Mouse (Mus musculus) gastrocnemius, postnatal 4 days (tissue): ENCODE measurements around the gene Adamtsl5. TPM values are rescaled to one million over a fixed set of nuclear protein-coding genes. Genes with fewer than 3 reads are reported as not detected.

ENCODE experiments used
- DNase-seq, 2 experiments: peaks; one replicate each; pipeline ENCODE4 v3.0.0; 2021 to 2022; ENCODE audit warnings: low spot score in 2 of 2, mixed read lengths in 2 of 2
- total RNA-seq, 2 experiments: library from RNA; stranded (reverse); gene quantifications; 2 replicates each; pipeline ENCODE4 v1.2.3; 2021

Adamtsl5 gene
- total RNA-seq, 2 experiments from 2014 or later = 15.5 to 16.5 TPM

DNA sequence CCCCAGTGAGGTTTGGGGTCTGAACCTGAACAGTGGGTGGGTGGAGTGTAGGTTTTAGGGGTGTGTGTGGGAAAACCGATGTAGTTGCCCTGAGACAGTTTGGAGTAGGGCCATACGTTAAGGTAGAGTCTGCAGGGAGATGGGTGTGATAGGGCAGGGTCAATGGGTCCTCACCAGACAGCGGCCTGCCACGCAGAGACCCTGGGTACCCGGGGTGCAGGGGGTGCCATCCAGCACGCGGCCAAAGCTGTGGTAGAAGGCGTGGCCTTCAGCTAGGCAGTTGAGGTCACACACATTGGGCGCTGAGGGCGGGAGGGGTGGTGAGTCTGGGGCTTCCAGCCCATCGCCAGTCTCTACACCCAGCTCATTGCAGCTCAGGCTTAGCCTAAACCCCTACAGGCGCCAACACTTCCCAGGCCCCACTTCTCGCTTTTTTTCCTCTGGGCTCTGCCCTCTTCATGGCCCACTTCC is 4.8 kb downstream of the Adamtsl5 start:
- no peak for DNase-seq

DNA sequence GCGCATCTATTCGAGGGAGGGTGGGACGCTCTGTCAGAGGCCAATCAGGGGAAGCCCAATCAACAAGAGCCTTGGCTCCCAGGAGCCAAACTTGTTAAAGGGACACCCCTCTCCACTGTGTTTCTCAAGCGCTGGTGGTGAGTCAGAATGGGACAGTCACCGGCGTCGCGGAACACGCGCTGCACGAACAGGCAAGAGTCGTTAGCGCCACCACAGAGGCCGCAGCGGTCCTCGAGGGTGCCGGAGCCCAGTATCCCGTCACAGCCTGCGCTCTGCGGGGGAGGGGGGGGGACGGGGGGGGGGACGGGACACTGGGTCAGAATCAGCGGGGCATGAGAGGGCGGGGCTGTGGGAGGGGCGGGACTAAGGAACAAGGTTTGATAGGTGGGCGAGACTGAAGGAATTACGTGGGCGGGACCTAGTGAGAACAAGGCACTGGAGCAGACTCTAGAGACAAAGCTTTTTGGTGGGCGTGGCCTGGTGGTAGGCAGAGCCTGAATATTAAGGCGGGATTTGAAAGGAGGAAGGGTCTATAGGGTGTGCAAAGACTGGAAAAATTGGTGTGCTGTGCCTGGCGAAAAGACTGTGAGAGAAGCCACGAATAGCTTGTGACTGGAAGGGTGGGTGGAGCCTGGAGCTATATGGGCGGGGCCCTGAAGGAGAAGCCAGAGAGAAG is 5.3 kb downstream of the Adamtsl5 start:
- no peak for DNase-seq

DNA sequence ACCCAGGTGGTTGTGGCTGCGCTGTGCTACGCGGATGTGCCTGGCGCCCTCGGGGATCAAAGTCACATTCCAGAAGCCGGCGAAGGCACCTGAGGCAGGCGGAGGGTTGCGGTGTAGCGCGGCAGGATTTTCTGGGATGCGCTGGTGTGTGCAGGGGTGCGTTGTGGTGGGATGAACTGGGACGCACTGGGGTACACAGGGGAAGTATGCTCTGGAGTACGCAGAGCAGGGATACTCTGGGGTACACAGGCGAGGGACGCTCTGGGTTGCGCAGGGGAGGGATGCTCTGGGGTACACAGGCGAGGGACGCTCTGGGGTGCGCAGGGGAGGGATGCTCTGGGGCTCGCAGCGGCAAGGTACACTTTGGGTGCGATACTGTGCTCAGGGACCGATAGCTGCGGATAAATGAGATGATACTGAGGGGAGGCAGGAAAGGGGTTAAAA is 5.9 kb downstream of the Adamtsl5 start:
- no peak for DNase-seq

DNA sequence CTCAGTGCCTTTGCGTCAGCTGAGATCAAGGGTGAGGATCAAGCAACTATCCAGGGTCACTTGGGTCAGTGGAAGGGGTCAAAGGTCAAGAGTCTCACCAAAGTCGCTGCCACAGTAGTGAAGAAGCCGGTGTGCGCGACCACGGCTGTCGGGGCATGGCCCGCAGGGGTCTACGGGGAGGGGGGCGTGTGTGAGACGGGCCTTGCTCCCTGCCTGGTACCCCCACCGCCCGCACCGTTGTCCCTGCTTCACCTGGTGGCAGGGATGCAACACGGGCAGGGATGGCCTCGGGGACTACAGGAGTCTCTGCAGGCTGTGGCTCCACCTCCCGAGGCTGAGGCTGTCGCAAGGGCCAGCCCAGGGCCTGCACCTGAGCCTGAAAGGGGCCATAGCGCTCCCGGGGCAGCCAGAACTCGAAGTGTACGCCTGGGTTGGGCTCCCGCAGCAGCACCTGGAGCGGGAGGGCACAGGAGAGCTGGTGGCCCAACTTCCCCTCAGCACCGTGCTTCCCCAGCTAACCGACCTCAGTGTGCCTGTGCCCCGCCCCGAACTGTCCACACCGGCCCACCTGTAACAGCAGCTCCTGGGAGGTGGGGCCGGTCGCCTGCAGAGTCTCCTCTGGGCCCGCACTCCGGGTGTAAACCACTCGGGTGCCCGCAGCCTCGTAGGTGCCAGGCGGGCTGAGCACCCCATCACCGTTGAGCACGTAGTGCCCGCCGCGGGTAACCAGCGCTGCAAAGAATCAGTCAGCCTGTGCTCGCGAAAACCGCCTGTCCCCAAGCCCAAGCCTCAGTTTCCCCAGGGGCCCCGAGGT is 6.5 kb downstream of the Adamtsl5 start:
- DNase-seq = no peak

DNA sequence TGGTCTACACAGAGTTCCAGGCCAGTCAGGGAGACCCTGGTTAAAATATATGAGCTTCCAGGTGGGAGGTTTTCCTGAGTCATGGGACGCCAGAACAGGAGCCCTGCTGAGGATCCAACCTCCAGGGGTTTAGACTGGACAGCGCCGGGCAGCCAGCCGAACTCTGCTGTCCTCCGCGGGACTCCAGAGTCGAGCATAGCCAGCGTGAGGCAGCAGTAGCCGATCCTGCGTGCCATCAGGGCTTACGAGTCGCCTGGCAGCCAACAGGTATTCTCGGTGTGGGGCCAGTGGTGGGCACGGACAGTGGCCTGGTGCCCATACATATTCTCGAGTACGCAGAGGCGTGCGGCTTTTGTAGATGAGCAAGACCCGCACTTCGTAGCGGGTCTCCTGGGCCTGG is 7.2 kb downstream of the Adamtsl5 start:
- no peak for DNase-seq

DNA sequence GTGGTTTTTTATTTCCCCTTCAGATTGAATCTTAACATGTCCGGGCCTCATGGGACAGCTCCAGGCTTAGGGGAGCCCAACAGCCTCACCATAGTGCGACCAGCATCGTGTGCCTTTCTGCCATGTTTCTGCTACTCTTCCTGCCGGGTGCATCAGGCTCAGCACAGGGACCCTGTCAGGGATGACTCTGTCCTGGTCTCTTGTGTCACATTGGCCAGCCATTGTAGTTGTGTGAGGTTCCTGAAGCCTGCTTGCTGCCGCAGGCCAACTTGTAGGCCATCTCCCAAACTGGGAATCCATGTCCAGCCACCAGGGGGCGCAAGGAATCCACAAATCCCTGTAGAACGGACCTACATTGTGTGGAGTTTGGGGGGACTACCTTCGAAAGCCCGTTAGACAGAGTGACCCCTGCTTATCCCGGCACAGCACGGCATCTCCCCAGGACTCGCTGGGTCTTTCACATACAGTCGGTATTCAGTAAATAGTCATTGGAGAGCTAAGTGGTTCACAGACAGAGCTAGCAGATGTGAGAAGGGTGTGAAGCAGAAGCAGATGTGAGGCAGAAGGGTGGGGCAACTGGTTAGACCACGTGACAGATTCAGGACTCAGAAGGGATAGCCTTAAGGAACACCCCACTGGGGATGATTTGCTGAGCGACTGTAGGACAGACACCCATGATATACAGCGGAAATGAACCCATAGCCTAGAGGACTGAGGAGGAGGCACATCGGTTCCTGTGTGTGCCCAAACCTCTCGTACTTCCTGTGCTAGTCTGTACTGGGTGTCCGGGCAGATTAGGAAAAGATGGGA is 8.1 kb downstream of the Adamtsl5 start:
- DNase-seq = peak; percentile 71 to 82

DNA sequence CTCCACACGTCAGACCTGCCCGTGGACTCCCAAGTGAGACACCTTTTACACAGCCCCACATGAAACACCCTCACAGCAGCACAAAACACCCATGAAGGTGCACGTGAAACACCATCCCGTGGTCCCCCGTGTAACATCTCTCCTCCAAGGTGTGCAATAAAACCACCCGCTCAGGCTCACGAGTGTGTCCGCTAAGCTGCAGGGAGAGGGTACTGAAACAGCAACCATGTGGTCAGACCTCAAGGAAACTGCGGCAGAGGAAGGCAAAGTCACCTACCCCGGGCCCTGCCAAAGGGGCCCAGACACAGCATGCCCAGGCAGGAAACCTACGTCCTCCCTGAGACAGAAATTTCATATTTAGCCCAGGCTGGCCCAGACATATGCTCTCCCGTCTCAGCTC is 11.9 kb downstream of the Adamtsl5 start:
- no peak for DNase-seq

DNA sequence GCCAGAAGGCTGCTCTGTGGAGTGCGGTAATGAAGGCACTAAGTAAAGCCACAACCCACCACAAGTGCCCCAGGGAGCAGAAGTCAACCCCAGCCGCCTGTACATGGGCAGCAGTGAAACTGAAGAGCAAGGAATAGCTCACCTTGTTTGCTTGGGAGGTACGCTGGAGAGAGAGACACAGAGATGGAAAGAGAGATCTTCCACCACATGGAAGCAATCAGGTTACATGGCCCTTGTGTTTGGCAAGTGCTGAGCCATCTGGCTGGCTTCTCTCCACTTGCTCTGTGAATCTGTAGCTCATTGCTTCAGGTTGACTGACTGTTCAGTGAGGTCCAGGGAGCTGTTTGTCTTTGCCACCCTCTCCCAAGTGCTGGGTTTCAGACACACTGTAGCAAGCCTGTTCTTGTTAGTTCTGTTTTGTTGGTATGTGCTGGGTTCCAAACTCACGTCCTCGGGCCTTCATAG is 15.7 kb downstream of the Adamtsl5 start:
- no peak for DNase-seq

DNA sequence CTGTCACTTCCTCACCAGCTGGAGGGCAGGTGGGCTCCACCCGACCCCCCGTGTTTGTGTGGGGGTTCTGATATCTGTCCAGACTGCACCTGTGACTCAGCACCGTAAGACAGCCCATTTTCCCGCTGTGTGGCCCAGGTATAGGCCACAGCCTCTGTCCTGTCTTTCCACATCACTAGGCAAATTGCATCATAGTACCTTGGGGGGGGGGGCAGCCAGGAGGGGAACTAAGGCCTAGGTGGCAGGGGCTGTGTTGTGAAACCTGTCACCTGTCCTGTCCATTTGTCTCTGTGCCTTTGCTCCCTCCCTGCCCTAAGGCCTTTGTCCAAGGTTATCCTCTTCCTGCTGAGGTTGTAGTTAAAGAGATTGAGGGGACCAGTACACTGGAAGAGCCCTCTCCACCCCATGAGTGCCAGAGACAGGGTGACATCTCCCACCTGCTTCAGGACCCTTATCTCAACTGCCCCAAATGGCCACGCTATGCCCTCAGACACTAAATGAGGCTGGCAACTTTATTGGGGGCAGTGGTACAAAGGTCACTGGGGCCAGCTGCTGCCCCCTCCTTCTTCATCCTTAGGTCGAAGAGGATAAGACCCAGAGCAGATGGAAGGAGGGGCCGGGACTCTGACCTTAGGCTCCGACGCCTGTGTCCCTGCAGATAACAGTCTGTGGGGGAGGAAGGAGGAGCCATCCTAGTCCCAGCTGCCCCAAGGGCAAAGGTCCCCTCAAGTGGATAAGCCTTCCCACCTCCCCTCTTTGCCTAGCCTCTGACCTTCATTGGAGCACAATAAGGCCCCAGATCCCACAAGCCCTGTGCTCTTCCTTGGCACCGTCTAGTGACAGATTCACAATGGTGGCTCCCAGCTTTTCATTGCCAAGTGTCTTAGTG is 16.3 kb downstream of the Adamtsl5 start:
- DNase-seq = no peak

DNA sequence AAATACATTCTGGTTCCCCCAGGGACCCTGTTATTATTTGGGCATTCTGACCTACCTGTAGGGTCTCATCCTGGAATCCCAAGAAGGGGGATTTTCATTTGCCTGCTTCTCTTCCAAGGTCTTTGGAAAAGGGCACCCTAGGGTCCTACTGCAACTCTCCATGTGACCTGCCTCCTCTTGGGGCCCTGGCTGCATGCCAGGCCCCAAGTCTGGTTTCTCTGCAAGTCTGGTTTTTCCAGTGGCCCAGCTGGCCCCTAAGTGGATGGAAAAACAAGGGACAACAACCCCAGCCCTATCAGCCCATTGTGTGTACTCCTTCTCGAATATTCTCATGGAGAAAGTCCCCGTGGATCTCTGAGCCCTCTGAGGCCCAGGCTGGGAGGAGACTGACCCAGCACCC is 17.3 kb downstream of the Adamtsl5 start:
- DNase-seq = no peak

DNA sequence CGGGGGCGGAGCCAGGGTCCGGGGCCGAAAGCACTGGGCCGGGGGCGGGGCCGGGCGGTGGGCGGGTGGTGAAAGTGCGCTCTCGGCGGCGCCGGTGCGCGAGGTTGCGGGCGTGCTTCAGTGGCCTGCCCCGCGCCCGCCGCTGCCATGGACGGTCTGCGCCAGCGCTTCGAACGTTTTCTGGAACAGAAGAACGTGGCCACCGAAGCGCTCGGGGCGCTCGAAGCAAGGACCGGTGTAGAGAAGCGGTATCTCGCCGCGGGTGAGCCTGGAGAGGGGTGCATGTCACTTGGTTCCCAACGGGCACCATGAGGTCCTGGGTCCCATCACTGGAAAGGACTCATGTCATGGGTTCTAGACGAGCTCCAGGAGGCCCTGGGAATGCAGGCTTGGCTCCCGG is 18.1 kb downstream of the Adamtsl5 start:
- no peak for DNase-seq

DNA sequence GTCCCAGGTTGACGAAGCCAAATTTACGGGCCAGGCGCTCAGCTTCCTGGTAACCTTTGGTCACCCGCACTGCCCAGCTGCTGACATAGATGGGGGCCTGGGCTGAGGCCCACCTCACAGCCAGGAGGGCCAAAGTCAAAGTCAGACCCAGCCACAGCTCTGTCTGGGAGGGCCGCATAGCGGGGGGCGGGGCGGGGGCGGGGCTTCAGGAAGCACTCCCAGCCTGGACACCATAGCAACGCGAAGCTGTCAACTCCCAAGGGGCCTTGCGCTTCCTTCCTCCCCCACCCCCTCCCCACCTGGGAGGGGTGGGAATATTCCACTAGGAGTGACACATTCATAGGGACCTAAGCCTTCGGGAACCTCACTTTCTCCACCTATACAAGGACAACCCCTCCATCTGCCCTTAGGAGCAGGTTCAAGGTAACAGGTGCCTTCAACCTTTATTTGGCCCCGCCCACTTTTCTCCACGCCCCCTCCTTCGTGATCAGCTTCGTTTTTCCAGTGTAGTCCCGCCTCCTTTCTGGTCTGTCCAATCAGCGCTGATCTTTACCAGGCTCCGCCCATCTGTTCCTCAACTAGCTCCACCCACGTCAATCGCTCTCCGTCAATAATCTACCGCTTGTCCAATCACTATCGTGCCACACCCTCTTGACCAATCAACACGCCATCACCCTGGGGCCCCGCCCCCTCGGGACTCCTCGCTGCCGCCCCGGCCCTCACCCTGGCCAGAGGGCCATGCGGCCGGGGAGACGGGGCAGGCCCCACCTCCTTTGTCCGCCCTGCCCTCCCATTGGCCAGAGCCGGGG is 18.7 kb downstream of the Adamtsl5 start, which contains the start of the genes Pcsk4 and Reep6:
Gene Pcsk4, minus strand, starts transcription at position 226 of the 809 bp plus-strand sequence.
Gene Reep6, plus strand, starts transcription at position 681 of the 809 bp plus-strand sequence.
- peak; percentile 94 to 95 for DNase-seq

DNA sequence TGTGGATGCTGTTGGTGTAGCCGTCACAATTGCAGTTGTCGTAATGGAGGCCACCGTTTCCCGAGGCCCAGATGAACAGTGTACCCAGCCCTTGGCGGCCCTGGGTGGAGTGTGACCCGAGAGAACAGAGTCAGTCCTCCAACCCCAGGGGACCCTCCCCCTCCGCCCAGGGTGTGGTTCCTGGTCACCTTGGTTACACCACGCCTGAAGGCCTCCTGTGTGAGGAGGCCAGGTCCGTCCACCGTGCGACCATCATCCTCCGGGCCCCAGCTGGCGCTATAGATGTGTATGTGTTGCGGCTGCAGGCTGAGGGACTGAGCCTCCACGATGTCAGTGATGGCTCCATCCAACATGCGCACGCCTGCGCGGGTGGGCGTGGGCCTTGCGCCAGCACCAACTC is 23.2 kb downstream of the Adamtsl5 start:
- no peak for DNase-seq

DNA sequence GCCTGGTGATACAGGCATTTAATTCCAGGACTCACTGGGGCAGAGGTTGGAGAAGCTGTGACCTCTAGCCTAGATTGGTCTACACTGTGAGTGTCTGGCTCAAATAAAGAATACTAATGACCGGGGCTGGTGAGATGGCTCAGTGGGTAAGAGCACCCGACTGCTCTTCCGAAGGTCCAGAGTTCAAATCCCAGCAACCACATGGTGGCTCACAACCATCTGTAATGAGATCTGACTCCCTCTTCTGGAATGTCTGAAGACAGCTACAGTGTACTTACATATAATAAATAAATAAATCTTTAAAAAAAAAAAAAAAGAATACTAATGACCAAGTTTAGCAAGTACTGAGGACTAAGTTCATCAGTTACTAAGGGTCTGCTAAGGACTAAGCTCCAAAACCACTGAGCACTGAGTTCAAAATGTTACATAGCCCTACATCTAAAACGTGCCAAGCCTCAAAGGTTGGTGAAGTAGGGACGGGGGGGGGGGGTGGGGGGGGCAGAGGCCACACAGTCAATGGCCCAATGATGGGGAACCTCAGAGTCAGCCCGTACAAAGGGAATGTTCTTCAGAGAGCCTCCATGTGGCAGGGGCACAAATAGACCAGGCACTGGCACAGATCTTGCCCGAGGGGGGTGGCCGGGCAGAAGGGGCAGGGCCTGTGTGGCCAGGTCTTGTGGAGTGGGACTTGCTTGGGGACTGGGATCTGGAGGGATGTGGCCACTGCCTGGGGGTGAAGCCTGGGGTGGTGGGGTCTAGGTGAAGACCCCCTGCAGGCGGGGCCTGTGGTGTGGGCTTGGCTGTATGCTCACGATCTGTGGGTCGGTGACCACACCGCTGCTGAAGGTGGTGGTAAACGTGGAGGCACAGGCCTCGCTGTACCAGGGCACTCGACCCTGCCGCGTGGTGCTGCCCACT is 23.8 kb downstream of the Adamtsl5 start:
- DNase-seq = no peak

DNA sequence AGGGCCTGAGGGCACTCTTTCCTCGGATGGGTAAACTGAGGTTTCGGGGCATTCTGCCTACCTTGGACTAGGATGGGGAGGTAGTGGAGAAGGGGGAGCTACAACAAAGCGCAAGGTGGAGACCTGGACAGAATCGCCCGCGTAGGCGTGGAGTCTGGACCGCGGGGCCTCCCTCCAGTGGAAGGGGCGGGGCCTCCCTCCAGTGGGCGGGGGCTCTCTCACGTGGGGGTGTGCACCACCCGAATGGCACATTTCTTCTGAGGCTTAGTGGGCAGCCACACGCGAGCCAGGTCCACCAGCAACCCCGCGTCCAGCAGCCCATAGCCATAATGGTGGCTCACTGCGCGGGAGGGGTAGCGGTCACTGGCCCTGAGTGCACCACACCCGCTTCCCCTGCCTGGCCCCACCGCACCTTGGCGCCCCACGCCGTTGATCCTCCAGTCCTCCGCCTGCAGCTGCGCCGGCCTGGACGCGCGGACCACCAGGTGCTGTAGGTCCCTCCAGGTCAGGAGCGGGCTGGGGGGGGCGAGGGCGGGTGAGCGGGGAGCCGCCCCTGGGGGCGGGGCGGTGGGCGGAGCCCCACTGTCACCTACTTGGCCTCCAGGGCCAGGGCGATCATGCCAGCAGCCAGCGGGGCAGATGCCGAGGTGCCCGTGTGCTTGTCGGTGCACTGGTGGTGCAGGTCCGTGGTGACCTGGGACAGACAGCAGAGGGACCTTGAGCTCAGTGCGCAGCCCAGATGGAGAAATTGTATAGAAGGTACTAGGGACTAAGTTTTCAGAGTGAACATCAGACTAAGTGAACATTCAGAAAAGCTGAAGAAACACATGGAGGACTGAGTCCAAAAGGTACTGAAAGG is 24.7 kb downstream of the Adamtsl5 start:
- peak in 1 of 2 experiments; percentile 64 for DNase-seq

DNA sequence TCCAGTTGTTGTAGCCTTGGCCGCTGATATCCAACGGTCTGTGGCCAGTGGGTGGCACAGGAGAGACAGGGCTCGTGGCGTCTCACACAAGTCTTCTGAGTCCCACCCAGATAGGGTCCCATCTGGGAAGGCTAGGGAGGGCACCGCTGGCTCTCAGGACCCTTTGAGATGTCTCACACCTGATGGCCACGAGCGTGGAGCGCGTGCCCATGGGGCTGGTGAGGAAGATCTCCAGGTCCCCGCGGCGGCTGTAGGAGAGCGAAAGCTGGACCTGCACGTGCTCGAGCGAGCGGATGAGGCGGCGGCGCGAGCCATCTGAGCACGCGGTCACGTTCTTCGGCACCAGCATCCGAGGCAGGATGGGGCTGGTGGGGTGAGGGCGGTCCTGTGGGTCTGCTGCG is 25.4 kb downstream of the Adamtsl5 start:
- DNase-seq = no peak
